Mouse (Mus musculus) activated CD4-positive, CD25-positive, alpha-beta regulatory T cell (primary cell): ENCODE data around the gene Slc5a1. TPM values are rescaled to one million over a fixed set of nuclear protein-coding genes. Genes with fewer than 3 reads are reported as not detected.

ENCODE experiments used
- polyA plus RNA-seq, 2 experiments: library from polyadenylated mRNA; unstranded; fragments of 100-300 nt; shearing (Covaris generic); gene quantifications; one replicate each; pipeline ENCODE4 v1.2.1; 2017

Slc5a1 gene
- polyA plus RNA-seq, result under 1 TPM in 1 of 2 experiments, not detected in 1; 0.04 TPM

GRCm38 (mm10) chr5:33104025-33104481 is at the start of gene Slc5a1:
TSS of gene Slc5a1 (plus strand) at chr5:33104219.

Other genes starting within 250 kb of the Slc5a1 start
- gene Prr14l, start 250.0 kb upstream of the Slc5a1 start, polyA plus RNA-seq, result 10 to 100 TPM; 25.8 to 25.9 TPM
- gene Depdc5, start 240.5 kb upstream of the Slc5a1 start, polyA plus RNA-seq, result 10 to 100 TPM; 16.2 to 19.2 TPM
- gene Ywhah, start 85.4 kb upstream of the Slc5a1 start, polyA plus RNA-seq, result 100 to 1,000 TPM; 286 to 384 TPM
- under 1 TPM; 0.13 to 0.45 TPM for gene Spon2, start 114.2 kb downstream of the Slc5a1 start, polyA plus RNA-seq
- gene Ctbp1, start 170.8 kb downstream of the Slc5a1 start, polyA plus RNA-seq, result 100 to 1,000 TPM; 281 to 305 TPM
- 100 to 1,000 TPM in 1 of 2 experiments, 10 to 100 TPM in 1; 83.4 to 107 TPM for gene Maea, start 231.3 kb downstream of the Slc5a1 start, polyA plus RNA-seq